Mouse (Mus musculus): ENCODE data around the gene Msh2. TPM values are rescaled to one million over a fixed set of nuclear protein-coding genes. Genes with fewer than 3 reads are reported as not detected.
"Not testable (repeated sequence)": the region's sequence is repeated elsewhere in the genome, so short reads cannot be mapped to it uniquely, and the experiment has no call there.

Msh2 gene
- polyA plus RNA-seq, 1 experiment from 2014 or later, result 16.1 TPM

GRCm38 (mm10) chr17:87665066-87665822 is 6.9 kb upstream of the Msh2 start:
- Histone ChIP-seq H3K9me3 (ENCODE audit: low read length) (no peaks in the 10 kb centered on the region), H3K4me3 (ENCODE audit: low read depth, low read length) (no peak overlapping the region), H3K4me1 (ENCODE audit: insufficient read depth) (no peaks in the 10 kb centered on the region), H3K27me3 (ENCODE audit: insufficient read depth, low read length) (no peaks in the 10 kb centered on the region), H3K9ac (replicated peaks) (no peak overlapping the region), H3K27ac (ENCODE audit: low read depth) (no peak overlapping the region), H3K36me3 (replicated peaks; ENCODE audit: insufficient read depth, low read length) (no peaks in the 10 kb centered on the region), H3K4me2 (ENCODE audit: low read depth, low read length) (no peak overlapping the region)
- peak; percentile 91 for TF ChIP-seq CTCF (IDR thresholded peaks at IDR 0.05; ENCODE audit: low read depth)
- TF ChIP-seq EP300 (IDR thresholded peaks at IDR 0.05; ENCODE audit: low read depth), result no peak
- DNase-seq (peak; percentile 42), ATAC-seq (no peak)
- WGBS (ENCODE audit: insufficient replicate concordance), result 77% methylated on average over 10 of the region's 10 CpGs

DNA sequence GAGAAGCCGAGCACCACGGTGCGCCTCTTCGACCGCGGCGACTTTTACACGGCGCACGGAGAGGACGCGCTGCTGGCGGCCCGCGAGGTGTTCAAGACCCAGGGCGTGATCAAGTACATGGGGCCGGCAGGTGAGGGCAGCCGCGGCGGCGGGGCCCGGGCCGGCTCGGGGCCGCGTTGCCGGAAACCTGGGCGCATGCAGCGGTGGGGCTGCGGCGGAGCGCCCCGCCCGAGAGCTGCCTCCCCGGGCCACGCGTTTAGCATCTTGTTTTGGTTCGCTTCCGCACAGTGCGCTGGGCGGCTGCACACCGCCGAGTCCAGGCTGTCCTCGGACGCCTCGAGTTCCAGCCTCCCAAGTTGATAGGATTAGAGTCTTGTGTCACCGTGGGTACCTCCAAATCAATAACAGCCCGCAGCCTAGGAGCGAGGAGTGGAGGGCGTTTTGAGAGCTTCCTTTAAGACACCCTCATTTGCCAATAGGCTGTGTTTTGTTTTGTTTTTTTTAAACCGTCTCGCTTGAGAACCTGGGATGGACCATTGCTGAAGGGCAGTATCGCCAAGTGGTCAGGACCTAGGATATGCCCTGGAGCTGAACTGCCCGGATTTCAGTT is 652 bp downstream of the Msh2 start:
- H3K9ac ChIP-seq (replicated peaks), result peak overlapping the region; percentile 79
- H3K36me3 ChIP-seq (replicated peaks; ENCODE audit: insufficient read depth, low read length), result no peaks in the 10 kb centered on the region
- peak overlapping the region; percentile 87 for H3K4me3 ChIP-seq (ENCODE audit: low read depth, low read length)
- H3K9me3 ChIP-seq (ENCODE audit: low read length), result no peaks in the 10 kb centered on the region
- TF ChIP-seq EP300 (IDR thresholded peaks at IDR 0.05; ENCODE audit: low read depth), result no peak
- no peak for TF ChIP-seq CTCF (IDR thresholded peaks at IDR 0.05; ENCODE audit: low read depth)
- ATAC-seq, result peak; percentile 63
- peaks cover 8% of the 10 kb centered on the region for H3K4me1 ChIP-seq (ENCODE audit: insufficient read depth)
- H3K27ac ChIP-seq (ENCODE audit: low read depth), result peak overlapping the region; percentile 90
- no peaks in the 10 kb centered on the region for H3K27me3 ChIP-seq (ENCODE audit: insufficient read depth, low read length)
- H3K4me2 ChIP-seq (ENCODE audit: low read depth, low read length), result peak overlapping the region; percentile 95
- no peak for DNase-seq
- 2% methylated on average over 48 of the region's 54 CpGs for WGBS (ENCODE audit: insufficient replicate concordance)

GRCm38 (mm10) chr17:87676916-87677474 is 4.9 kb downstream of the Msh2 start:
- H3K4me3 ChIP-seq (ENCODE audit: low read depth, low read length); ATAC-seq; H3K4me1 ChIP-seq (ENCODE audit: insufficient read depth); H3K9ac ChIP-seq (replicated peaks); H3K4me2 ChIP-seq (ENCODE audit: low read depth, low read length); H3K27me3 ChIP-seq (ENCODE audit: insufficient read depth, low read length); H3K27ac ChIP-seq (ENCODE audit: low read depth); H3K9me3 ChIP-seq (ENCODE audit: low read length); DNase-seq: not testable (repeated sequence)
- WGBS (ENCODE audit: insufficient replicate concordance), result 81% methylated on average over 1 of the region's 1 CpGs
- peaks cover 12% of the 10 kb centered on the region; the same call in 1 of the 2 replicates for H3K36me3 ChIP-seq (replicated peaks; ENCODE audit: insufficient read depth, low read length)

DNA sequence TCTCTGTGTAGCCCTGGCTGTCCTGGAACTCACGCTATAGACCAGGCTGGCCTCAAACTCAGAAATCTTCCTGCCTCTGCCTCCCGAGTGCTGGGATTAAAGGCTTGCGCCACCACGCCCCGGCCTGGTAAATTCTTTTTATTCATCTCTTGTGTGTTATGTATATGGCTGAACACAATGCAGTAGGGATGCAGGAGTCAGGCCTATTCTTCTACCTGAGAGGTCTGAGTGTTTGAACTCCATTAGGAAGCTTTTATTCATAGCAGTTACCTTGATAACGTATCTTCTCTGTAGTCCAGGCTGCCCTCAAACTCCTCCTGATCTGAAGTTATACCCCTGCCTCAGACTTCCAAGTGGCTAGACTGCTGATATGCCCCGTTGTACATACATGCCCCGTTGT is 5.5 kb downstream of the Msh2 start:
- H3K9me3 ChIP-seq (ENCODE audit: low read length), result no peaks in the 10 kb centered on the region
- H3K4me2 ChIP-seq (ENCODE audit: low read depth, low read length), result no peak overlapping the region
- H3K4me3 ChIP-seq (ENCODE audit: low read depth, low read length), result no peak overlapping the region
- no peak overlapping the region for H3K27ac ChIP-seq (ENCODE audit: low read depth)
- TF ChIP-seq CTCF (IDR thresholded peaks at IDR 0.05; ENCODE audit: low read depth), result no peak
- TF ChIP-seq EP300 (IDR thresholded peaks at IDR 0.05; ENCODE audit: low read depth), result no peak
- ATAC-seq (no peak), DNase-seq (no peak)
- H3K36me3 ChIP-seq (replicated peaks; ENCODE audit: insufficient read depth, low read length), result peaks cover 15% of the 10 kb centered on the region
- H3K4me1 ChIP-seq (ENCODE audit: insufficient read depth), result peaks cover 3% of the 10 kb centered on the region; the same call in 1 of the 2 replicates
- no peaks in the 10 kb centered on the region for H3K27me3 ChIP-seq (ENCODE audit: insufficient read depth, low read length)
- no peak overlapping the region for H3K9ac ChIP-seq (replicated peaks)
- WGBS (ENCODE audit: insufficient replicate concordance), result 92% methylated on average over 8 of the region's 8 CpGs

GRCm38 (mm10) chr17:87689217-87689616 is 17.1 kb downstream of the Msh2 start:
- no peaks in the 10 kb centered on the region for H3K9me3 ChIP-seq (ENCODE audit: low read length)
- DNase-seq (peak; percentile 52), ATAC-seq (peak; percentile 93)
- H3K27me3 ChIP-seq (ENCODE audit: insufficient read depth, low read length), result no peaks in the 10 kb centered on the region
- 73% methylated on average over 8 of the region's 8 CpGs for WGBS (ENCODE audit: insufficient replicate concordance)
- H3K27ac ChIP-seq (ENCODE audit: low read depth), result peak overlapping the region; percentile 76
- no peak overlapping the region for H3K4me2 ChIP-seq (ENCODE audit: low read depth, low read length)
- H3K36me3 ChIP-seq (replicated peaks; ENCODE audit: insufficient read depth, low read length), result peaks cover 26% of the 10 kb centered on the region
- no peak overlapping the region for H3K4me3 ChIP-seq (ENCODE audit: low read depth, low read length)
- no peaks in the 10 kb centered on the region for H3K4me1 ChIP-seq (ENCODE audit: insufficient read depth)
- H3K9ac ChIP-seq (replicated peaks), result no peak overlapping the region
- TF ChIP-seq EP300 (IDR thresholded peaks at IDR 0.05; ENCODE audit: low read depth), result no peak
- TF ChIP-seq CTCF (IDR thresholded peaks at IDR 0.05; ENCODE audit: low read depth), result no peak

- DNase-seq, result peak; percentile 67
- 84% methylated on average over 5 of the region's 5 CpGs for WGBS (ENCODE audit: insufficient replicate concordance)
- ATAC-seq, result no peak
Measured at GRCm38 (mm10) chr17:87691958-87692357, 19.8 kb downstream of the Msh2 start.

More at GRCm38 (mm10) chr17:87691958-87692357, 19.8 kb downstream of the Msh2 start:
- H3K4me2 ChIP-seq (ENCODE audit: low read depth, low read length), result no peak overlapping the region
- no peaks in the 10 kb centered on the region for H3K27me3 ChIP-seq (ENCODE audit: insufficient read depth, low read length)
- H3K27ac ChIP-seq (ENCODE audit: low read depth), result no peak overlapping the region
- H3K4me3 ChIP-seq (ENCODE audit: low read depth, low read length), result no peak overlapping the region
- no peaks in the 10 kb centered on the region for H3K4me1 ChIP-seq (ENCODE audit: insufficient read depth)
- peaks cover 26% of the 10 kb centered on the region for H3K36me3 ChIP-seq (replicated peaks; ENCODE audit: insufficient read depth, low read length)
- H3K9ac ChIP-seq (replicated peaks), result no peak overlapping the region
- TF ChIP-seq CTCF (IDR thresholded peaks at IDR 0.05; ENCODE audit: low read depth) (peak; percentile 76), EP300 (IDR thresholded peaks at IDR 0.05; ENCODE audit: low read depth) (no peak)
- no peaks in the 10 kb centered on the region for H3K9me3 ChIP-seq (ENCODE audit: low read length)

Data from liver, postnatal 0 days (tissue).